Mouse (Mus musculus) B cell, adult 67 days (primary cell): Measurements from ENCODE around the gene Ipo9. TPM values are rescaled to one million over a fixed set of nuclear protein-coding genes. Genes with fewer than 3 reads are reported as not detected.

ENCODE experiments used
- total RNA-seq, 2 experiments: library from RNA; stranded (reverse); gene quantifications; 4 replicates each; pipeline ENCODE4 v1.2.4; 2023

Ipo9 gene
- total RNA-seq = 10 to 100 TPM; 93.2 to 99.3 TPM

GRCm38 (mm10) chr1:135429901-135430668, at the start of gene Ipo9:
Gene Ipo9 (minus strand): TSS chr1:135430499.

GRCm38 (mm10) chr1:135374868-135375581, 55.3 kb downstream of the Ipo9 start, which contains the start of gene Shisa4:
Gene Shisa4 (minus strand): TSS chr1:135375237.

Other genes with a start within 250 kb of the Ipo9 start
- gene Elf3, start 171.9 kb downstream of the Ipo9 start, total RNA-seq = not detected
- gene Rnpep, start 146.4 kb downstream of the Ipo9 start, total RNA-seq = 10 to 100 TPM; 30.5 to 36.6 TPM
- gene Timm17a, start 116.7 kb downstream of the Ipo9 start, total RNA-seq = 10 to 100 TPM; 41.3 to 60.5 TPM
- not detected for gene Lmod1, start 105.7 kb downstream of the Ipo9 start, total RNA-seq
- 1 to 10 TPM; 1.5 to 3.7 TPM for gene Shisa4, start 55.3 kb downstream of the Ipo9 start, total RNA-seq
- gene Nav1, start 176.8 kb upstream of the Ipo9 start, total RNA-seq = 1 to 10 TPM in 1 of 2 experiments, under 1 TPM in 1; 0.03 to 1.0 TPM